Mouse (Mus musculus) limb, embryonic 11.5 days (tissue): ENCODE data around the gene Bcl2l11. TPM values are rescaled to one million over a fixed set of nuclear protein-coding genes. Genes with fewer than 3 reads are reported as not detected.
"Not testable (repeated sequence)": the region's sequence is repeated elsewhere in the genome, so short reads cannot be mapped to it uniquely, and the experiment has no call there.

Experiments used
- ATAC-seq: fragments of 200-750 bp; cut with Nextera tagmentation; 2 replicates; pipeline ENCODE4 v1.8.0; 2017; ENCODE audit warnings: low read depth; ENCODE audit not compliant: insufficient number of reproducible peaks, low FRiP score, low TSS enrichment
- DNase-seq: peaks from one replicate; pipeline ENCODE4 v3.0.0-alpha.2; 2015; ENCODE audit warnings: low spot score
- H3K27ac ChIP-seq: fragments of 300-500 bp; sonication (generic); replicated peaks from 2 replicates; pipeline ENCODE4 v1.5.1; 2014; ENCODE audit warnings: low read depth, mild to moderate bottlenecking, low read length
- H3K27me3 ChIP-seq: fragments of 300-500 bp; sonication (generic); 2 replicates; pipeline ENCODE4 v1.6.1; 2014; ENCODE audit warnings: mild to moderate bottlenecking, low read length, mixed read lengths; ENCODE audit not compliant: control insufficient read depth, insufficient read depth
- H3K36me3 ChIP-seq: fragments of 300-500 bp; sonication (generic); 2 replicates; pipeline ENCODE4 v1.6.1; 2014; ENCODE audit warnings: mild to moderate bottlenecking, low read length, moderate library complexity, mixed read lengths; ENCODE audit not compliant: control insufficient read depth, insufficient read depth
- H3K4me1 ChIP-seq: fragments of 300-500 bp; sonication (generic); 2 replicates; pipeline ENCODE4 v1.6.1; 2014; ENCODE audit warnings: low read length, mixed read lengths; ENCODE audit not compliant: control insufficient read depth, insufficient read depth
- H3K4me2 ChIP-seq: fragments of 300-500 bp; sonication (generic); 2 replicates; pipeline ENCODE4 v1.6.1; 2014; ENCODE audit warnings: low read depth, mild to moderate bottlenecking, moderate library complexity; ENCODE audit not compliant: severe bottlenecking
- H3K4me3 ChIP-seq: fragments of 300-500 bp; sonication (generic); 2 replicates; pipeline ENCODE4 v1.5.1; 2014; ENCODE audit warnings: low read depth, low read length
- H3K9ac ChIP-seq: fragments of 300-500 bp; sonication (generic); 2 replicates; pipeline ENCODE4 v1.6.1; 2014; ENCODE audit warnings: mild to moderate bottlenecking, low read length
- H3K9me3 ChIP-seq: fragments of 300-500 bp; sonication (generic); 2 replicates; pipeline ENCODE4 v1.6.1; 2016; ENCODE audit warnings: low read length; ENCODE audit not compliant: control insufficient read depth
- WGBS: fragments of 180-500 bp; shearing (Covaris S2); extraction: QIAGEN DNeasy Blood & Tissue Kit; methylation state at CpG from one replicate; pipeline ENCODE4 v1.1.7; 2014; 5-methylcytosine and 5-hydroxymethylcytosine counted together
- polyA plus RNA-seq: library from polyadenylated mRNA; unstranded; fragments of >200 nt; fragmentation: Nextera tagmentation; extraction: Ambion mirVana; gene quantifications from 2 replicates; pipeline ENCODE4 v1.2.1, GENCODE M21; 2014

Bcl2l11 gene
- polyA plus RNA-seq, 1 experiment from 2014 or later: 23.4 TPM

- H3K4me2 ChIP-seq: no peak overlapping the region
- no peaks in the 10 kb centered on the region for H3K36me3 ChIP-seq
- H3K9me3 ChIP-seq: no peaks in the 10 kb centered on the region
- ATAC-seq: no peak
- 90% methylated on average over 6 of the region's 6 CpGs for WGBS
- no peaks in the 10 kb centered on the region for H3K27me3 ChIP-seq
- H3K4me3 ChIP-seq: no peak overlapping the region
- no peak for DNase-seq
- H3K4me1 ChIP-seq: peaks cover 15% of the 10 kb centered on the region
- no peak overlapping the region for H3K27ac ChIP-seq
- H3K9ac ChIP-seq: no peak overlapping the region
Observed at GRCm38 (mm10) chr2:128175625-128176024, 49.8 kb downstream of the Bcl2l11 start.

GRCm38 (mm10) chr2:128176391-128177044 lies 50.7 kb downstream of the Bcl2l11 start:
- Histone ChIP-seq H3K9ac (no peak overlapping the region), H3K4me3 (no peak overlapping the region), H3K9me3 (no peaks in the 10 kb centered on the region), H3K4me2 (no peak overlapping the region), H3K27me3 (no peaks in the 10 kb centered on the region), H3K27ac (no peak overlapping the region), H3K4me1 (peaks cover 15% of the 10 kb centered on the region), H3K36me3 (no peaks in the 10 kb centered on the region)
- DNase-seq (no peak), ATAC-seq (no peak)
- 64% methylated on average over 12 of the region's 12 CpGs for WGBS

GRCm38 (mm10) chr2:128177241-128177661 lies 51.4 kb downstream of the Bcl2l11 start:
- no peak overlapping the region for H3K4me3 ChIP-seq
- no peaks in the 10 kb centered on the region for H3K36me3 ChIP-seq
- no peak overlapping the region for H3K4me2 ChIP-seq
- DNase-seq (no peak), ATAC-seq (no peak)
- no peak overlapping the region for H3K27ac ChIP-seq
- H3K4me1 ChIP-seq: peaks cover 15% of the 10 kb centered on the region
- no peaks in the 10 kb centered on the region for H3K9me3 ChIP-seq
- no peak overlapping the region for H3K9ac ChIP-seq
- H3K27me3 ChIP-seq: no peaks in the 10 kb centered on the region
- 77% methylated on average over 5 of the region's 5 CpGs for WGBS

- Histone ChIP-seq H3K4me1 (peaks cover 15% of the 10 kb centered on the region), H3K4me2 (no peak overlapping the region), H3K27ac (0 out of 2 replicates have a peak overlapping the region, but pooled peaks have one; percentile 25), H3K9ac (no peak overlapping the region), H3K36me3 (no peaks in the 10 kb centered on the region), H3K27me3 (no peaks in the 10 kb centered on the region), H3K9me3 (no peaks in the 10 kb centered on the region), H3K4me3 (no peak overlapping the region)
- 64% methylated on average over 18 of the region's 18 CpGs for WGBS
- peak; percentile 47 for DNase-seq
- no peak for ATAC-seq
Observed at GRCm38 (mm10) chr2:128179126-128179807, 53.4 kb downstream of the Bcl2l11 start.

- DNase-seq (peak; percentile 54), ATAC-seq (no peak)
- H3K9me3 ChIP-seq: no peaks in the 10 kb centered on the region
- H3K9ac ChIP-seq: no peak overlapping the region
- no peaks in the 10 kb centered on the region for H3K36me3 ChIP-seq
- peaks cover 15% of the 10 kb centered on the region for H3K4me1 ChIP-seq
- WGBS: 17% methylated on average over 9 of the region's 9 CpGs
- H3K27me3 ChIP-seq: no peaks in the 10 kb centered on the region
- no peak overlapping the region; the same call in 1 of the 2 replicates for H3K4me2 ChIP-seq
- H3K27ac ChIP-seq: 0 out of 2 replicates have a peak overlapping the region, but pooled peaks have one; percentile 25
- H3K4me3 ChIP-seq: no peak overlapping the region
Observed at GRCm38 (mm10) chr2:128179808-128180379, 54.1 kb downstream of the Bcl2l11 start.

GRCm38 (mm10) chr2:128182181-128182580 lies 56.3 kb downstream of the Bcl2l11 start:
- H3K36me3 ChIP-seq, DNase-seq, H3K27me3 ChIP-seq, H3K9me3 ChIP-seq, ATAC-seq, H3K27ac ChIP-seq, H3K4me2 ChIP-seq, H3K9ac ChIP-seq, H3K4me3 ChIP-seq: not testable (repeated sequence)
- H3K4me1 ChIP-seq: peaks cover 13% of the 10 kb centered on the region
- 73% methylated on average over 9 of the region's 9 CpGs for WGBS

- 87% methylated on average over 4 of the region's 4 CpGs for WGBS
- Histone ChIP-seq H3K4me1 (peaks cover 10% of the 10 kb centered on the region; the same call in 1 of the 2 replicates), H3K9me3 (no peaks in the 10 kb centered on the region), H3K36me3 (no peaks in the 10 kb centered on the region), H3K9ac (no peak overlapping the region), H3K27me3 (no peaks in the 10 kb centered on the region), H3K4me3 (no peak overlapping the region), H3K27ac (no peak overlapping the region), H3K4me2 (no peak overlapping the region)
- DNase-seq (no peak), ATAC-seq (no peak)
Observed at GRCm38 (mm10) chr2:128182751-128183150, 56.9 kb downstream of the Bcl2l11 start.

- 100% methylated on average over 4 of the region's 4 CpGs for WGBS
Observed at GRCm38 (mm10) chr2:128183762-128184161, 57.9 kb downstream of the Bcl2l11 start.

More at GRCm38 (mm10) chr2:128183762-128184161, 57.9 kb downstream of the Bcl2l11 start:
- no peaks in the 10 kb centered on the region for H3K9me3 ChIP-seq
- DNase-seq (no peak), ATAC-seq (no peak)
- no peak overlapping the region for H3K27ac ChIP-seq
- no peaks in the 10 kb centered on the region for H3K27me3 ChIP-seq
- H3K4me3 ChIP-seq: no peak overlapping the region
- H3K36me3 ChIP-seq: no peaks in the 10 kb centered on the region
- peaks cover 10% of the 10 kb centered on the region; the same call in 1 of the 2 replicates for H3K4me1 ChIP-seq
- H3K4me2 ChIP-seq: no peak overlapping the region
- no peak overlapping the region for H3K9ac ChIP-seq
